ENCODE assay signal across 8 mouse cellular contexts in genomic region chr14:55815310-55815751, GRCm38 (mm10). TPM values are rescaled to one million over a fixed set of nuclear protein-coding genes. Genes with fewer than 3 reads are reported as not detected.
DNase-seq lines count a peak whose midpoint lies in the region; ATAC-seq and TF ChIP-seq lines count a peak whose summit lies in the region.

No protein-coding gene starts in this region.

- peak overlapping the region; percentile 44 for H3K4me3 ChIP-seq in hindbrain, embryonic 14.5 days (replicated peaks; ENCODE audit: low read length)
- H3K4me3 ChIP-seq in midbrain, embryonic 16.5 days (ENCODE audit: low read depth, low read length) = peak overlapping the region; percentile 48

- H3K9ac ChIP-seq in hindbrain, embryonic 14.5 days = peak overlapping the region; percentile 57
- H3K9ac ChIP-seq in midbrain, embryonic 16.5 days (ENCODE audit: low read depth, low read length) = peak overlapping the region; percentile 56

- no peaks in the 10 kb centered on the region for H3K27me3 ChIP-seq in hindbrain, embryonic 14.5 days (ENCODE audit: control insufficient read depth, insufficient read depth, low read length)
- H3K27me3 ChIP-seq in midbrain, embryonic 16.5 days (ENCODE audit: control insufficient read depth, insufficient read depth, low read depth, low read length) = no peaks in the 10 kb centered on the region

- 0 out of 2 replicates have a peak, but pooled peaks cover 3% of the 10 kb centered on the region for H3K4me1 ChIP-seq in hindbrain, embryonic 14.5 days (replicated peaks; ENCODE audit: control insufficient read depth, insufficient read depth, low read length)
- H3K4me1 ChIP-seq in midbrain, embryonic 16.5 days (ENCODE audit: control insufficient read depth, insufficient read depth, low read length) = peaks cover 4% of the 10 kb centered on the region; the same call in 1 of the 2 replicates

- DNase-seq in cerebellum, adult 11-12 months = peak; percentile 37
- no peak for DNase-seq in cerebellum, adult 8-10 months
- peak; percentile 69 for DNase-seq in brain, embryonic 14.5 days (ENCODE audit: low read depth)
- peak; percentile 64 for DNase-seq in gastrocnemius, adult 18-20 months (ENCODE audit: low spot score)
- peak; percentile 49 for DNase-seq in hindbrain, embryonic 14.5 days (ENCODE audit: low spot score)
- DNase-seq in liver = peak; percentile 37
- DNase-seq in layer of hippocampus, postnatal 36 days = no peak

- no peak for TF ChIP-seq POLR2A in brain, embryonic 14.5 days (IDR thresholded peaks at IDR 0.05; ENCODE audit: borderline replicate concordance, extremely low read depth, insufficient read depth, insufficient read length, poor library complexity, severe bottlenecking)

- peak; percentile 60; the same call in 1 of the 2 replicates for ATAC-seq in hindbrain, embryonic 14.5 days (ENCODE audit: low FRiP score)
- peak; percentile 81 for ATAC-seq in midbrain, embryonic 16.5 days

- no peaks in the 10 kb centered on the region for H3K36me3 ChIP-seq in hindbrain, embryonic 14.5 days (replicated peaks; ENCODE audit: control insufficient read depth, insufficient read depth)
- H3K36me3 ChIP-seq in midbrain, embryonic 16.5 days (ENCODE audit: control insufficient read depth, insufficient read depth, low read length) = no peaks in the 10 kb centered on the region

- TF ChIP-seq CTCF in brain, embryonic 14.5 days (IDR thresholded peaks at IDR 0.05; ENCODE audit: borderline replicate concordance, extremely low read depth, insufficient read depth, insufficient read length) = no peak

- H3K4me2 ChIP-seq in hindbrain, embryonic 14.5 days (replicated peaks) = peak overlapping the region; percentile 57
- peak overlapping the region; percentile 66 for H3K4me2 ChIP-seq in midbrain, embryonic 16.5 days (ENCODE audit: low read length)

- 20% methylated on average over 17 of the region's 17 CpGs for WGBS in hindbrain, embryonic 14.5 days
- WGBS in midbrain, embryonic 16.5 days = 21% methylated on average over 17 of the region's 17 CpGs

- H3K9me3 ChIP-seq in hindbrain, embryonic 14.5 days (ENCODE audit: control insufficient read depth, low read length) = no peaks in the 10 kb centered on the region
- H3K9me3 ChIP-seq in midbrain, embryonic 16.5 days (replicated peaks; ENCODE audit: control insufficient read depth, low read length, poor library complexity, severe bottlenecking) = no peaks in the 10 kb centered on the region

- H3K27ac ChIP-seq in hindbrain, embryonic 14.5 days = 0 out of 2 replicates have a peak overlapping the region, but pooled peaks have one; percentile 34
- peak overlapping the region; percentile 9; the same call in 1 of the 2 replicates for H3K27ac ChIP-seq in midbrain, embryonic 16.5 days (ENCODE audit: low read length)

RNA-seq across cellular contexts. Expression of gene Nfatc4, which starts 7.6 kb away (rescaled TPM):
- polyA plus RNA-seq in brain, embryonic 14.5 days (2012; rRNA removed) = 22.3 and 26.2 TPM in 2 replicates
- total RNA-seq in gastrocnemius, adult 18-20 months (2021) = 1 to 10 TPM; 1.5 to 3.3 TPM
- polyA plus RNA-seq in hindbrain, embryonic 14.5 days (2014; fragmentation: Nextera tagmentation; extraction: Ambion mirVana) = 9.4 and 10.1 TPM in 2 replicates
- polyA plus RNA-seq in midbrain, embryonic 16.5 days (2015; fragmentation: Nextera tagmentation; extraction: Ambion mirVana) = 6.7 and 7.0 TPM in 2 replicates
- total RNA-seq in layer of hippocampus, postnatal 36 days (2021) = 1 to 10 TPM; 1.2 to 1.9 TPM

RNA-seq across cellular contexts. Expression of gene Ripk3, which starts 26.7 kb away (rescaled TPM):
- 2.5 and 2.6 TPM in 2 replicates for polyA plus RNA-seq in brain, embryonic 14.5 days (2012; rRNA removed)
- total RNA-seq in gastrocnemius, adult 18-20 months (2021) = 1 to 10 TPM; 1.6 to 2.5 TPM
- 1.8 and 2.9 TPM in 2 replicates for polyA plus RNA-seq in hindbrain, embryonic 14.5 days (2014; fragmentation: Nextera tagmentation; extraction: Ambion mirVana)
- 1.6 and 1.7 TPM in 2 replicates for polyA plus RNA-seq in midbrain, embryonic 16.5 days (2015; fragmentation: Nextera tagmentation; extraction: Ambion mirVana)
- total RNA-seq in layer of hippocampus, postnatal 36 days (2021) = 1 to 10 TPM; 1.1 to 1.9 TPM

RNA-seq across cellular contexts. Expression of gene Adcy4, which starts 31.4 kb away (rescaled TPM):
- 3.5 and 7.8 TPM in 2 replicates for polyA plus RNA-seq in brain, embryonic 14.5 days (2012; rRNA removed)
- 1 to 10 TPM; 3.8 to 9.1 TPM for total RNA-seq in gastrocnemius, adult 18-20 months (2021)
- polyA plus RNA-seq in hindbrain, embryonic 14.5 days (2014; fragmentation: Nextera tagmentation; extraction: Ambion mirVana) = 5.0 and 5.8 TPM in 2 replicates
- polyA plus RNA-seq in midbrain, embryonic 16.5 days (2015; fragmentation: Nextera tagmentation; extraction: Ambion mirVana) = 4.0 and 5.0 TPM in 2 replicates
- 1 to 10 TPM; 2.5 to 3.2 TPM for total RNA-seq in layer of hippocampus, postnatal 36 days (2021)

RNA-seq across cellular contexts. Expression of gene Nynrin, which starts 38.5 kb away (rescaled TPM):
- 14.1 and 24.1 TPM in 2 replicates for polyA plus RNA-seq in brain, embryonic 14.5 days (2012; rRNA removed)
- 1 to 10 TPM; 1.2 to 1.8 TPM for total RNA-seq in gastrocnemius, adult 18-20 months (2021)
- polyA plus RNA-seq in hindbrain, embryonic 14.5 days (2014; fragmentation: Nextera tagmentation; extraction: Ambion mirVana) = 10.8 and 11.7 TPM in 2 replicates
- 11.0 and 11.9 TPM in 2 replicates for polyA plus RNA-seq in midbrain, embryonic 16.5 days (2015; fragmentation: Nextera tagmentation; extraction: Ambion mirVana)
- 1 to 10 TPM; 6.7 to 7.3 TPM for total RNA-seq in layer of hippocampus, postnatal 36 days (2021)

RNA-seq across cellular contexts. Expression of gene Ltb4r1, which starts 49.6 kb away (rescaled TPM):
- 0.45 and 0.71 TPM in 2 replicates for polyA plus RNA-seq in brain, embryonic 14.5 days (2012; rRNA removed)
- under 1 TPM; 0.16 to 0.17 TPM for total RNA-seq in gastrocnemius, adult 18-20 months (2021)
- polyA plus RNA-seq in hindbrain, embryonic 14.5 days (2014; fragmentation: Nextera tagmentation; extraction: Ambion mirVana) = 0.20 TPM in 1 of 2 replicates, not detected in the other
- polyA plus RNA-seq in midbrain, embryonic 16.5 days (2015; fragmentation: Nextera tagmentation; extraction: Ambion mirVana) = 0.50 and 0.60 TPM in 2 replicates
- not detected for total RNA-seq in layer of hippocampus, postnatal 36 days (2021)

Comparison
In these comparisons a context has a peak if more than half of its experiments do, and no peak if none do; other contexts are left out.
1. DNase-seq: peak in cerebellum, adult 11-12 months (single experiment), brain, embryonic 14.5 days (single experiment), gastrocnemius, adult 18-20 months (single experiment), hindbrain, embryonic 14.5 days (single experiment) and liver (single experiment); none in cerebellum, adult 8-10 months (single experiment) and layer of hippocampus, postnatal 36 days (0 of 2).